Mouse (Mus musculus) common myeloid progenitor, adult 5-6 weeks (primary cell): ENCODE measurements at regions not wholly inside any gene's neighbourhood (a gene's known extent, or its start where the extent isn't known, plus 50 kb on each side); places are given as distances from the start of the nearest gene placed in this dataset.

ENCODE experiments used
- ATAC-seq: replicated peaks from 2 replicates; pipeline ENCODE4 v1.8.0; 2016; ENCODE audit warnings: low read depth, mild to moderate bottlenecking, moderate TSS enrichment, inconsistent platforms; ENCODE audit not compliant: poor library complexity, severe bottlenecking

DNA sequence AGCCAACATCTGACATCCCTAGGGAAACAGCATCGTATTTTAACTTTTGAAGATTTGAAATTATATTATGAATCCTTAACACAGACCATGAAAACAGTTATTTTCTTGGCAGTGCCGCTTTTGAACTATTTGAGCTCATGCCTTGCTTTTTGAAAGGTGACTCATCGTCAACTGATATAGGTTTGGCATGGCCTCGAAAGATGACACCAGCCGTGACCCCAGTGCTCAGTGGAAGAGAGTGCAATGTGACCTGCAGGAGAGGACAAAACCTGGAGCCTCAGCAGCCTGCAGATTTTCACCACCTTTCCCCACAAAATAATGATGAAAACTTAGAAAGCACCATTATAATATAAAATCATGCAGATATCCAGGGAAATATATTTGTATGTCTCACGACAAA, 312.8 kb downstream of the Ttll7 start:
- no peak for ATAC-seq

DNA sequence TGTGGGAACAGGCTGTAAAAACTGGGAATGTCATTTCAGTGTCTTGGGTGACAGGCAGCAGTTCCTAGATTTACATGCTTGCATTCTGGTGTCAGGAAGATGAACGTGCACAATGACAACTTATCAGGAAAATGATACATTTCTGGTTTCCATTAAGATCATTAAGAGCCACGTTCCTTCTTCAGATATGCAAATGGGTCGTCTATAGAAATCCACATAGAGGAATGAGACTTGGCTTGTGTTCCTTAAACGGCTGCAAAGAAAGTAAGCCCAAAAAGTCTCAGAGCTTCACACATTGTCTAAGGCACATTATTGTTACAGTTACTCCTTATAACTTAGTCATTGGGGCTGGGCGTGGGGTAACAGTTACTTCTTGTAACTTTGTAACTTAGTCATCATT, 314.4 kb downstream of the Ttll7 start:
- ATAC-seq: no peak

- peak; percentile 45 for ATAC-seq
Observed at GRCm38 (mm10) chr3:147169215-147169614, 317.0 kb downstream of the Ttll7 start.

GRCm38 (mm10) chr3:147170106-147170505, 317.9 kb downstream of the Ttll7 start:
- no peak for ATAC-seq

DNA sequence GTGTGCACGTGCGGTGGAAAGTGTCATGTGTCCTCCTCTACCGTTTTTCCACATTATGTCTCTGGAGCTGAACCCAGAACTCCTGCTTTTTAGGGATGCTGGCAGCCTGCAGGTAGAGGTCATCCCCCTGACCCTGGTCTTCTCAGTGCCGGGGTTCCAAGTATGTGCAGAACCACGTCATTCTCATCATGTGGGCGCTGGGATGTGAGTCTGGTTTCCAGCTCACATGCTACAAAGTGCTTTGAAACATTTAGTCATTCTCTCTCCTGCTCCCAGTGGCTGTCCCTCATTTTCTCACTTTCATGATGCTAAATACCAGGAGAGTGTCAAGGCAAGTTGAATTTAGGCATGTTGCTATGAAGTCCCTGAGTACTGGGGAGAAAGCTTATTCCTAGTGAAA, 326.6 kb downstream of the Ttll7 start:
- no peak for ATAC-seq

DNA sequence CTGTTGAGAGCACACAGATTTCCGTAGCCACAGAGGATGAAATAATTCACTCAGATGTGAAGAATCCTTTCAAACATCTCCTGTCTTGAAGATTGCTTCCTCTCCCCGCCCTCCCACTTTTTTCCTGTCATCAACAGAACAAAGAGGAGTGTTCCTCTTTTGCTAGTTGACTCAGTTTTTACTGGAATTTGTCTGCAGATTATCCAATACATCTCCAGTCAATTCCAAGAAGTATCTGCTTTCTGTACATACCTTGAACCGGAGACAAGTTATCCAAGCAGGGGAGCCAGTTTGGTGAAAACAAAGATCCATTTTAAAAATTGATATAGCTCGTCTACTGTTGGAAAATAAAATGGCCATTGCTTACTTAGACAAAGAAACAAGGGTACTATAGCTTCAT, 328.5 kb downstream of the Ttll7 start:
- no peak for ATAC-seq

DNA sequence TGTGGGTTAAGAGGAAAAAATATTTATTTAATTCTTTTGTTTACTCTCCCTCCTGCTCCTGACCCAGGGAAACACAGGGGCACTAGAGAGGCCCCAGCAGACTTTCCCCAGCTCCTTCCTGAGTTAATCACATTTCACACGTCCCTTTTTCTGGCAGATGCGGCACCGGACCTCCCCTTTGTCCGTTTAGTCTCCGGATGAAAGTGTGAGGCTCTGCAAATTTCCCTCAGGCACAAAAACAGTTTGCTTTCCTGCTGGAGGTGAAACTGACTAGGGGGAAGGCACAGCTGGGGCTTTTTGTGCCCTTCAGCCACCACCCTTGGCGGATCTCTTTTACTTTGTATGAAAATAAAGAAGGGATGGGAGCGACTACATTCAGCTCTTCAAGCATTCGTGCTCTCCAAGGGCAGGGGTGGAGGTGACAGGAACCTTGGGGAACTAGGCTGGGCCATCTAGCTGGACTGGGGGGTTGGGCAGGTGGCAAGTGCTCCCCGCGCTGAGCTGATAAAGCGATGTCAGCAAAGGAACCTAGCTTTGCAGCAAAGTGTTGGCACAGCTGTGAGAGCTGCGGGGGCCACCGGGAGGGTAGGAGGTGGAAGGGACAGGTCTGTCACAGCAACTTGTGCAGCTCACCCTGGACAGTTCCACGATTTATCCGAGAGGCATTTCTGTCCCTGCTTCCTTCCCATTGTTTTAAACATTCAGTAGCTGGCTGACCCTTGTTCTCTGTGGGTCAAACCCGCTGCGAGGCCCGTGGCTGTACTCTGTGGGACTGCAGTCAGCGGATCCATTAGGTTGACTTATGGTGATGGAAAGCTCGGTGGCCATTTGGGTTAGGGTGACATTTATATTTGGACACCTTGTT, 329.6 kb downstream of the Ttll7 start:
- ATAC-seq: peak; percentile 51

- no peak for ATAC-seq
Observed at GRCm38 (mm10) chr3:147182366-147182875, 330.3 kb downstream of the Ttll7 start.

- ATAC-seq: no peak
Observed at GRCm38 (mm10) chr3:147183656-147184290, 331.6 kb downstream of the Ttll7 start.

- ATAC-seq: no peak
Observed at GRCm38 (mm10) chr3:147189737-147190136, 337.6 kb downstream of the Ttll7 start.

- ATAC-seq: no peak
Observed at GRCm38 (mm10) chr3:147196626-147197025, 344.5 kb downstream of the Ttll7 start.

DNA sequence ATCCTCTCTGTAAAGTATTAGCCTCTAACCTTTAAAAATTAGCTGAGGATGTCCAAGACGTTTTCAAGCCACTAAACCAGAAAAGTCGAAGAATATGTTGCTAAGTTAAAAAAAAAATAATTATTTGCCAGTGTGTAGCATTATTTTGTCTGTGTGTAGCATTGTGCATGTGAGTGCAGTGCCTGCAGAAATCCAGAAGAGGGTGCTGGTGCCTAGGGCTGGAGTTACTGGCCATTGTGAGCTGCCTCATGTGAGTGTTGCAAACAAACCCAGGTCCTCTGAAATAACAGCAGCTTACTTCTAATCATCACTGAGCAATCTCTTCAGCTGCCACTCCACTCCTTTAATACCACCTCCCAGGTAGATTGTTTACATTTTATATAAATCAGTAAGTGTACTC, 345.0 kb downstream of the Ttll7 start:
- 0 out of 2 replicates have a peak, but pooled peaks have one; percentile 52 for ATAC-seq

GRCm38 (mm10) chr3:147211127-147211940, 359.2 kb downstream of the Ttll7 start:
- ATAC-seq: no peak

DNA sequence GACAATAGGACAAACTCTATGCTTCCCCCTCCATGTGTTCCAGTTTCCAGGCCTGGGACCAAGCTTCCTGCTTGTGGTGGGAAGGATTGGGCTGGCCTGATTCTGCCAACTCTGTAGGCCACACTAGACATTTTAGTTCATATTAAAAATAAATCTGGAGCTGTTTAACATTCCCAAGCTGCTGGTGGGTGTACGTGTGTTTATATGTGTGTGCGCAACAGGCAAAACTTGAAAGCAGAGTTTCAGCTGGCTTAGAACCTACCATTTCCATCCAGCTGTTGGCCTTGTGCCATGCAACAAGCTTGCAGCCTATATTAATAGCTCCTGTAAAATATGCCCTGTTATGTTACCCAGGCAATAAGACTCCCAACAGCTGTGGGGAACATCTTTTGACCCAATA, 376.5 kb downstream of the Ttll7 start:
- ATAC-seq: no peak

DNA sequence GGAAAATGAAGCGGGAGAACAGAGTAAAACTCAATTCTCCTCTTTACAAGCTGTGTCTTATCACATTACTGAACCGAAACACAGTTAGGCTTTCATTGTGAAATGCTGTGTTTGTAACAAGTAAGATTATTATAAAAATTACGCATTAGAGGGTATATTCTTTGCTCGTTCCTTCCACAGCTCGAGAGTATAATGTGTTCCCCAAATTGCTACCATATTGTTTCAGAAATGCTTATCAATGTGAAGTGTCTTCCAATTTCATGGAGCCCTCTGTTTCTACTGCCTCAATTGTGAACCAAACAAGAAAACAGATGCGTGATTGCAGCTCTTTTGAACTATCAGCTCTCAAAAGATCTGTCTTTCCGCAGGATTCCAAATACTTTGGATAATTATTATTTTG, 378.4 kb downstream of the Ttll7 start:
- no peak for ATAC-seq

DNA sequence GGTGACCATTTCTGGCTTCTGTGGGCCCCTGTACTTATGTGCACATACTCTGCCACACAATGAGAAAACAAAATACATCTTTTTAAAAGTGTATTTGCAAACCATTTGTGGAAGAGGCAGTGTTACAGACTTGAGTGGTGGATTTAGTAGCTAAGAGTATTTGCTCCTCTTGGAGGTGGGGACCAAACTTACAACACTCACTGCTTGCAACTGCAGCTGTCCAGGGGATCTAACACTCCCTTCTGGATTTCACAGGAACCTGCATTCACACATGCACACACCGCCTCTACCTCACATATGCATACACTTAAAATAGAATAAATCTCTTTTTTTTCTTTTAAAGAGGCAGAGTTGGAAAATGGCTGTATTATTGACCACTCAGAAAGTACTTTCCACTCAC, 386.2 kb downstream of the Ttll7 start:
- no peak for ATAC-seq

GRCm38 (mm10) chr3:147240651-147241050, 388.5 kb downstream of the Ttll7 start:
- ATAC-seq: no peak

DNA sequence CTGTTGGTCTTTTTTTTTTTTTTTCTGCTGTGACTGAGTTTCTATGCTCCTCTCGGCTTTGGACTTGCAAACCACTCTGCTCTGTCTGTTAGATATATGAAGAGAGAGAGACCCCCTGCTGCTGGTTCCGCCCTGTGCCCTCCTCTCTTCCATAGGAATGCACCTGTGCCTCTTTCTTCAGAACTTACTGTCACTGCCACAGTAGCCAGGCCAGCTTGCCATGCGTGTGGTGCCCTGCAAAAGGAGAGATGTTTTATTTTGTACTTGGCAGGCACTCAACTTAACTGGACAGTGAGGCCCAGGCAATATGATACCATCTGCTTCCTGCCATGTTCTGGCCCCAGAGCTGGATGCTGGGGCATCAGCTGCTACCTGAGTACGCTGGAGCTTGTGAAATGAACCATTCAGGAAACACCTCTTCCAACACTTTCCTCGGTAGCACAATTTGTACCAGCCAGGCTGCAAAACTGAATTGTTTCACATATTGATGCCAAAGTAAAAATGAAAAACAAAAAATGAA, 392.8 kb downstream of the Ttll7 start:
- no peak for ATAC-seq

DNA sequence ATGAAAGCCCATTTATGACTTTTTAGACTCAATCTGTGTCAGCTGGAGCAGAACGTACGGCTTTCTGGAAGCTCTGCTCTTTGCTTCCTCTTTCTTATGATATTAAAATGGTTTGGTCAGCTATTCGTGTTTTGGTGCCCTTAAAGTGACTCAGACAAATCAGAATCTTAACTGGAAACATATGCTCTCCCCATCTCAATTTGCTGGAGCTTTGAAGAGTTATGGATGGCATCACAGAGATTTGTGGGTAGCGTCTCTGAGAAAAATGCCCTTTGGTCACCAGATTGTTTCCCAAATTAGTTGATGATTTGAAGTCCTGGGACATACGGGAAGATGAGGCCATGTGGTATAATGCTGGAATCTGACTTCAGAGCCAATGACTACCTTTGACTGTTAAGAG, 394.0 kb downstream of the Ttll7 start:
- no peak for ATAC-seq

GRCm38 (mm10) chr3:147249466-147249865, 397.3 kb downstream of the Ttll7 start:
- ATAC-seq: no peak
